Mouse (Mus musculus) lung, postnatal 0 days (tissue): ENCODE data around the gene Dnah5.

ENCODE experiments used
- CTCF ChIP-seq: IDR thresholded peaks from 2 replicates; pipeline ENCODE4 v1.5.1; 2016; ENCODE audit warnings: antibody characterized with exemption, mild to moderate bottlenecking
- EP300 ChIP-seq: IDR thresholded peaks from 2 replicates; pipeline ENCODE4 v1.6.1; 2016; ENCODE audit warnings: antibody characterized with exemption, mild to moderate bottlenecking, control low read depth

- no peak for TF ChIP-seq CTCF
- no peak for TF ChIP-seq EP300
Observed at GRCm38 (mm10) chr15:28216358-28216757, 12.8 kb downstream of the Dnah5 start.
